Mouse (Mus musculus): Measurements from ENCODE around the gene Tmem169. TPM values are rescaled to one million over a fixed set of nuclear protein-coding genes. Genes with fewer than 3 reads are reported as not detected.

The Tmem169 gene
- polyA plus RNA-seq (2017; shearing (Covaris generic)), result not detected

GRCm38 (mm10) chr1:72283992-72284485 is at the start of gene Tmem169, which contains the start of gene Pecr:
TSS of gene Tmem169 (plus strand) at chr1:72284369.
TSS of gene Pecr (minus strand) at chr1:72284314.

DNA sequence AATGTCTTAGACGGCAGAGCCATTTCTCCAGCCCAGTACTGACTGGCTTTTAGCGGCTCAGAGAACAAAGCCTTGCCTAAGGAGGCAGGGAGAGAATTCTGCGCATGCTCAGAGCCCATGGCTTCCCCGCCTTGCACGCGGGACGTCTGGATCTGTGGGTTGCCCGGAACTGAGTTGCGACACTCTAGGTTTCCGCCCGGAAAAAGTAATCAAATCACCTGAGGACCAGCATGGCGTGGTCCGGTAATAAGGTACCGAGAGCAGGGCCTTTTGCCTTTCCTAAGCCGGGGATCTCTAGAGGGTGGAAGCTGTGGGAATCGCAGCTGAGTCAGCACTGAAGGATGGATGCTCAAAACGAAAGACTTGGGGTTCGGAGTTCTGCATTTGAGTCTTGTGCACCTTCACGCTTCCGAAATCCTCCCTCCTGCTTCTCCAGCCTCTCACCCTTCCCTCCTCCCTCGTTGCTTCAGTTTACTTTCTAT is 23.2 kb downstream of the Tmem169 start, which contains the start of gene Xrcc5:
TSS of gene Xrcc5 (plus strand) at position 105 of the 482 bp plus-strand sequence.

Other genes starting within 250 kb of the Tmem169 start
- under 1 TPM; 0.48 to 0.57 TPM for gene Mreg, start 72.1 kb upstream of the Tmem169 start, polyA plus RNA-seq (2017; shearing (Covaris generic))
- 1 to 10 TPM; 2.1 to 7.7 TPM for gene Pecr, start 55 bp upstream of the Tmem169 start, polyA plus RNA-seq (2017; shearing (Covaris generic))
- gene Xrcc5, start 23.1 kb downstream of the Tmem169 start, polyA plus RNA-seq (2017; shearing (Covaris generic)), result 10 to 100 TPM; 32.3 to 38.9 TPM